Mouse (Mus musculus): Measurements from ENCODE around the gene Gm21887. TPM values are rescaled to one million over a fixed set of nuclear protein-coding genes. Genes with fewer than 3 reads are reported as not detected.
"Not testable (repeated sequence)": the region's sequence is repeated elsewhere in the genome, so short reads cannot be mapped to it uniquely, and the experiment has no call there.

Gene Gm21887
- 10 to 100 TPM; 18.0 to 35.3 TPM for total RNA-seq (2021)
- long read RNA-seq, experiment 1, partial matches to known transcripts = 0 of 8 reads
- long read RNA-seq, experiment 1, other reads (novel, unspliced or antisense) = 8 of 8 reads
- long read RNA-seq, experiment 2, partial matches to known transcripts = 0 of 5 reads
- long read RNA-seq, experiment 2, other reads (novel, unspliced or antisense) = 5 of 5 reads

- DNase-seq (ENCODE audit: low spot score) = peak; percentile 90
Measured at GRCm38 (mm10) chrX:170009016-170009750, at the start of gene Gm21887. Gene Gm21887 (plus strand): TSS chrX:170009659.

DNA sequence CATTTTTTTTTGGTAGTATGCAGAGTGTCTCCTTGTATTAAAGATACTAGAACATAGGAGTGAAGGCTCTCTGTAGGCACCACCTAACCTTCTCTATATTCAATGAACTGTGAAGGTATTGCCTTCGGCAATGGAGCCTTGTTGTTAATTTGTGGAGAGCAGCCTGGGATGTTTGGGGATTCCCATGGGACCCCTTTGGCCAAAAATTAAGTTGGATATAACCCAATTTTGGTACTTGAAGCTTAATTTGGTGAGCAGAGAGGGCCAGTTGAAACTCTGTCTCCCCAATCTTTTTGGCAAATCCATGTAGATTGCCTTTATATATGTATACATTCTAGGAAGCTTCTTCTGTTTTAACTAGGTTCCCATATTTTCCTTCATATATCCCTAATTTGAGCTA is 40.1 kb upstream of the Gm21887 start:
- no peak for DNase-seq (ENCODE audit: low spot score)

DNA sequence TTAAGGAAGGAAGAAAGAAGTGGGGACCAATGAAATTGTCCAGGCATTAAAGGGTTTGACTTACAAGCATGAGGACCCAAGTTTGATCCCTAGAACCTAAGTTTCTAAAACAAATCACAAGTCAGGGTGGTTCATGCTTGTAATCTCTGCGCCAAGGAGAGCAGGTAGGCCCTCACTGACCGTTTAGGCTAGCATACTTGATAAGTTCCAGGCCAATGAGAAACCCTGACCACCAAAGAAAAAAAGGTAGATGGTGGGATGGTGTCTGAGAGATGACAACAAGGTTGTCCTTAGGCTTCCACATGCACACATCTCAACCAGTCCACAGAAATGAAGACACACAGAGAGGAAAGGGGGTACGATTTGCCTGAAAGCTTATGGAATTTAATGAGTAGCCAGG is 39.7 kb upstream of the Gm21887 start:
- not testable (repeated sequence) for DNase-seq (ENCODE audit: low spot score)

GRCm38 (mm10) chrX:169970546-169970945 is 38.9 kb upstream of the Gm21887 start:
- DNase-seq (ENCODE audit: low spot score) = not testable (repeated sequence)

DNA sequence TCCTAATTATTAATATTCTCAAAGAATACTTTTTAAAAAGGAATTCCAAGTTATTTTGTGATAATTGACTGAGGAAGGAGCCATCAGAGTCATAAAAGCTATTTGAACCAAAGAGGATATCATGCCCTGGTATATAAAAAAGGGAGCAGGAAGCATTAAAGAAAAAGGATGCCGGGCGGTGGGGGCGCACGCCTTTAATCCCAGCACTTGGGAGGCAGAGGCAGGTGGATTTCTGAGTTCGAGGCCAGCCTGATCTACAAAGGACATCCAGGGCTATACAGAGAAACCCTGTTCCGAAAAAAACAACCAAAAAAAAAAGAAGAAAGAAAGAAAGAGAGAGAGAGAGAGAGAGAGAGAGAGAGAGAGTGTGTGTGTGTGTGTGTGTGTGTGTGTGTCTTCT is 37.9 kb upstream of the Gm21887 start:
- not testable (repeated sequence) for DNase-seq (ENCODE audit: low spot score)

DNA sequence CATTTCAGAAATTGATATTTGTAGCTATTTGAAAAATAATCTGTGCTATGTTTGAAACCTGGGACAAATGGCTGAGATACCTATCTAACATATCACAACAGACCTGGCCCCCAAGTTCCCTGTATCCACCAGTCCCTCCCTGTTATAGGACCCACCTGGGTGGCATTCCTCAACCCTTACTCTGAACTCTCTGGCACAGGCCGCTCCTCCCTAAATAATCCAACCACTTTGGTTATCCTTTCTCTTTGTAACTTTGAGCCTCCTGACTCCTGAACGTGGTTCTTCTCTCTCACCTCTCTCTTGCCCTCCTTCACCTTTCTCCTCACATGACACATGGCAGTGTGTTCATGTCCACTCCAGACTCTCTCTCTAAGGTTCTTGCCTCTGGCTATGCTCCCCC is 37.3 kb upstream of the Gm21887 start:
- not testable (repeated sequence) for DNase-seq (ENCODE audit: low spot score)

DNA sequence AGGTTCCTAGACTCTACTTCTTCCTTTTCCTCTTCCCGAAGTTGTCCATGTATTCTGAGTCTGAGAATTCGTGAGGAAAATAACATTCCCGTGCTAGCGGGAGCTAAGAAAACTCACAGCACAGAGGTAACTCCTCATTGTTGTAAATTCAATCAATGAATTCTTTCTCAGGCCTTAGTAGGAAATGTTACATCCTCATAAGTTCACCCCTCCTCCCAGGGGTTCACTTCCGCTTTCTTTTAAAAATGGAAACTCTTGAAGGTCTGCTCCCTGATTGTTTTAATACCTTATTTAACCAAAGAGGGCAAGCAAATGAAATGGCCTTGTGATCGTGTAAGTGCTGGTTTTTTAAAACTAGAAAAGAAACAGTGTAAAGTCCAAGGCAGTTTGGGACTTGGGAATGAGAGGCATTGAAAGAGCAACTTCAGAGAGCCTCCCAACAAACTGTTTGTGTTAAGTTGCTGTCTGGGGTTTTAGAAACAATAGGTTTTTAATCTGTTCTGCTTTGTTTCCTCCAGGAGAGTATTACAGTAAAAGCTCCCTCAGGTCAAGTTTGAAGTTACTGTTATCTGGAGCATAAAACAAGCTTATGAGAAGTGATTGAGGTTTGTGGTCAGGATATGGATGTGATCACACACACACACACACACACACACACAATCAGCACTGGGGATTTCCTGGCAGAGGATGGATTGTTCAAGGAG is 36.5 kb upstream of the Gm21887 start:
- not testable (repeated sequence) for DNase-seq (ENCODE audit: low spot score)

- not testable (repeated sequence) for DNase-seq (ENCODE audit: low spot score)
Measured at GRCm38 (mm10) chrX:169973806-169974205, 35.7 kb upstream of the Gm21887 start.

DNA sequence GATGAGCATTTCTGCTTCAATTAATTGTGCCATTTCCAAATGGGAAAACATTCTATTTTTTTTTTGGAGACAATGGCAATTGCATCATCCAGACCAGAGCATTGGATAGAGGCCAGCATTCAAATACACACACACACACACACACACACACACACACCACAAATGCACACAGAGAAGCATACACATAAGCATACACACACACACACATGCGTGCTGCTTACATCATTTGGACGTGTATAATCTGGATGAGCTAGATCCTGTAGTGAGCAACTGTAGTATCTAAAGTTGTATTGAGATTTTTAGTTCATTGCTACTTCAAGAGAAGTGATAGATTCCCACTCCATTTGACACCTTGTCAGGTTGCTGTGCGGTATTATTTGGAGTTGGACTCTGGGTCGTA is 35.0 kb upstream of the Gm21887 start:
- DNase-seq (ENCODE audit: low spot score) = not testable (repeated sequence)

DNA sequence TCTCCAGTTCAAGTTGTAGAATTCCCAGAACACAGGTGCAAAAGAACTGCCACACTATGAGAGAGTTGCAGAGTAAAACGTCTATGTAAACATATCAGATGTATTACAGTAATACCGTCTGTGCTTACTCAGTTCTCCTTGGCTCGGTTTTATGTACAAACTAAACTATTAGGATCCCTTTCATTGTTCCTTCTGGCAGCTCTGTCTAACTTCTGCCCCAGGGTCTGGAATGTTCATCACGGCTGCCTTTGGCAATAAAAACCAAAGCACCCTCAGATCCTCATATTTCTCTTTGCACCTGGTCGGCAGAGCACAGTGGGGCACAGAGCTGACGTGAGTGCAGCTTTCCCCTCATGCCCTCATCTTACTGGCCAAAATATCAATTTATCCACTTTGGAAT is 34.5 kb upstream of the Gm21887 start:
- DNase-seq (ENCODE audit: low spot score) = not testable (repeated sequence)

DNA sequence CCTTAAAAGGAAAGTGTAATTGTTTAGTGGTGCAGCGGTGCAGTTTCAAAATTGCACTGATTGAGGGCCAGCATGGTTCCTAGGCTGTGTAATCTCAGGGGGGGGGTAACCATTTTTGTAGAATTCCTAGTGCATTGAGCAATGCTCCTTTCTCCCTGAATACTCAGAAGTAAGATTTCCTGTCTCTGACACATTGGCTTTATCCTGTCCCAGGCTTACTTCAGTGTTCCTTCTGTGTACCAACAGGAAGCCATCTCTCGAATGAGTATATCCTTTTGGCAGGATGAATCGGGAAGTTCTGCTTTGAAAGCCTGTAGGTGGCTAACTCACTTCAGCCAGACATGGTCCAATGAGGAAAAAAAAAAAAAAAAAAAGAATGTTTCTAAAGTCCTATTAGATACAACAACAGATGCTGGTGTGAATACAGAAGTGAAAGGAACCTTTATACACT is 33.8 kb upstream of the Gm21887 start:
- peak; percentile 30 for DNase-seq (ENCODE audit: low spot score)

DNA sequence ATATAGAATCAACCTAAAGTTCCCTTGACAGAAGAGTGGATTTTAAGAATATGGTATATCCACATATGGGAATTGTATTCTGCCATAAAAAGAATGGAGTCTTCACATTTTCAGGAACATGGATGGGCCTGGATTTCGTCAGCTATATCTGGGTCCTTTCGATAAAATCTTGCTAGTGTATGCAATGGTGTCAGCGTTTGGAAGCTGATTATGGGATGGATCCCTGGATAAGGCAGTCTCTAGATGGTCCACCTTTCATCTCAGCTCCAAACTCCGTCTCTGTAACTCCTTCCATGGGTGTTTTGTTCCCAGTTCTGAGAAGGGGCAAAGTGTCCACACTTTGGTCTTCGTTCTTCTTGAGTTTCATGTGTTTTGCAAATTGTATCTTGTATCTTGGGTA is 33.1 kb upstream of the Gm21887 start:
- not testable (repeated sequence) for DNase-seq (ENCODE audit: low spot score)

- not testable (repeated sequence) for DNase-seq (ENCODE audit: low spot score)
Measured at GRCm38 (mm10) chrX:169977856-169978435, 31.5 kb upstream of the Gm21887 start.

DNA sequence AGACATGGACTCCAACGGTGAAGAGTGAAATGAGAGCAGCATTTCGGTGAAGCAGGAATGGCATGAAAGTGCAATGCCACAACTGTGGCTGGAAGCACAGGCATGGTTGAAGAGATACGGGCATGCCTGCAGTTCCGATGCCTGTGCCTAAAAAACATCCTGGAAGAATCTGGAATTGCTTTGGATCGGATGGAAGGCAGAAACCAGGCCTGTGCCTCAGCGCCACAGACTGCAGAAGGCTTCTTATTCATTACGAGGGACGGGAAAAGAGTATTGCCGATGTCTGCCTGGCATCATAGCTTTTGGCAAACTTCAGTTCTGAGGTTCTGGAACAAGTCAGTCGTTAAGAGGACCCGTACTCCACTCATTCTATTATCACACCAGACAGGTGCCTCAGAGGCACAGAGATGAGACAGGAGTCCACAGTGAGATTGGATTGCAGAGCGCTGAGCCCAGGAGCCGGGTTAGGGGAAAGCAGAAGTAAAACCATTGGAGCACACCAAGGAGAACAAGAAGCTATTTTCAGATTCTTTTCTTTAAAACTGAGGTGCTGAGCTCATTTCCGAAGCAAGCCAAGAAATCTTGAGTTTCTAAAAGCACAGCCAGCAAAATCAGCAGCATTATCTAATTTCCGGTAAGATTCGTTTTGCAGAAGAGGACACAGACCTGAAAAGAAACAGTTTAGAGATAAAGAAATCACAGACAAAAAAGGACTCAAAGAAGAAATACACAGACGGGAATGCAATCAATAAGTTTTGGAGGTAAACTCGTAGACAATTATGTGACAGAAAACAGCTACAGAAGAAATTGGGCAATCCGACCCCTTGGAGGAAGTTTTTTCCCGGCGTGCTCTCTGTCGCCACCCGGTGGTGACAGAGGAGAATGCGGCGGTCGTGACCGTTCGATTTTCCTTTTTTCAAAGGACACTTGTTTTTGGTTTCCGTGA is 30.8 kb upstream of the Gm21887 start:
- DNase-seq (ENCODE audit: low spot score) = peak; percentile 77

DNA sequence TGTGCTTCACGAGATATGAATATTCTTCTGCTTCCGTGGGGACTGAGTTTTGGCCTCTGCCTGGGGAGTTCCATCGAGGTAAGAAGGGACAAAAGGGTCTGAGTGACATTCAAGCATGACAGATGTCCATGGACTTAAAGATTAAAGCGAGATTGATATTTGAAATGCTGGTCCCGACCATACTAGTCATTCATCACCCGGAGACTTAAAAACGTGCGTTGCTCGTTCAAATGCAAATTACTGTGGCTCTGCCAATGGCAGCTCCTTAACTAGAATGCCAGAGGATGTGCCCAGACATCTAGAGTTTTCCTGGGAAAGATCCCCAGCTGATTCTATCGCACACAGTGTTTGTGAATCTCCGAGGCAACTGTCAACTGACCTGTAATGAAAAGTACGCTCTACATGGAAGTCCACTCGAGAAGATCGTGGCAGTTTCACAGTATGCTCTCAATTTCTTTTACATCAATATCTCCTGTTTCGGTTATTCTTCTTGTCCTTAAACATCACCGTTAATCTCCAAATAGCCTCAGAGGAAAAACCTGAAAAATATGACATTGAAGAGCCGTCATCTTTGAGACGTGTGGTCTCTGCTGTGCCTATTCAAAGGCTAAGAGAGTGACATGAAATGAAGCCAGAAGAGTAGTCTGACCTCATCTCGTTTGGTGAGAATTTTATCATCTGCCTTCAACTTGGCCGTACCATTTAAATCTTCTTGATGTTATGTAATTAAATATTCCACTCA is 29.8 kb upstream of the Gm21887 start:
- DNase-seq (ENCODE audit: low spot score) = not testable (repeated sequence)

- not testable (repeated sequence) for DNase-seq (ENCODE audit: low spot score)
Measured at GRCm38 (mm10) chrX:169980203-169980556, 29.3 kb upstream of the Gm21887 start.

GRCm38 (mm10) chrX:169980809-169981289 is 28.6 kb upstream of the Gm21887 start:
- no peak for DNase-seq (ENCODE audit: low spot score)

- not testable (repeated sequence) for DNase-seq (ENCODE audit: low spot score)
Measured at GRCm38 (mm10) chrX:169981761-169982181, 27.7 kb upstream of the Gm21887 start.

DNA sequence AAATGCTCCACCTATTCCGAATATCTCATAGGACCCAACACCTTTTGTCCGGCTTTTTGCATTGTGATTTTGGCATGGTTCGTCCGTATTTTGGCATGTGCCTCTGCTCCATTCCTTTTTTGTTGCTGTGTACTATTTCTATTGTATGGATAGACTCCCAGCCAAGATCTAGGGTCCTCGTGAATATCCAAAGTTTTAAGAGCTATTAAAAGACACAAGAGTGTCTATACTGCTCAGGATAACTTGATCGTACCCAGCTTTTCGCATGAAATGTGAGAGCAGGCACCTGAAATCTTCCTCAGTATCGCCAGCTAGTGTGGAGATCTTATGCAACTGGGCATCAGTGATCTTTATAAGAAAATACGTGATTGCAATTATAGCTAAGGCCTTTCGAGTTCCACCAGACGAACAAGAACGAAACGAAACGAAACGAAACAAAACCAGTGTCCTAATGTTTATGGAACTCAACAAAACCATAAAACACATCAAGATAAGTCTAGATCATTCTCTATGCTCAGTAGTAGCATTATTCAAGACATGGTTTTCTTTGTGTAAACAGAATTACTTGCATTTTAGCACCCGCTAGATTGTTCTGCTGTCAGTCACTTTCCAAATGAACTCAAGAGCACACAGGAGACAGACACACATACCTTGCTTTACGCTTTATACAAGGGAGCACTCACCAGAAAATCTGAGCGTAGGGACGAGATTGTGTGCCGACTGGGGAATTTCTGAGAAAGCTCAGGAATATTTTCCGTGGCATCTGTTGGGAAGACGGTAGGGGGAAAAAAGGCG is 26.7 kb upstream of the Gm21887 start:
- not testable (repeated sequence) for DNase-seq (ENCODE audit: low spot score)

All from gastrocnemius, adult 18-20 months (tissue).